Comparison of ENCODE assay signal across 8 mouse cellular contexts in genomic region chrX:169906054-169906508, GRCm38 (mm10).
DNase-seq lines count a peak whose midpoint lies in the region; ATAC-seq lines count a peak whose summit lies in the region.

No protein-coding gene starts in this region.

- H3K4me1 ChIP-seq in heart, embryonic 12.5 days (replicated peaks): peaks cover 11% of the 10 kb centered on the region
- H3K4me1 ChIP-seq in hindbrain, embryonic 14.5 days (replicated peaks; ENCODE audit: control insufficient read depth, insufficient read depth, low read length): 0 out of 2 replicates have a peak, but pooled peaks cover 4% of the 10 kb centered on the region
- peaks cover 85% of the 10 kb centered on the region for H3K4me1 ChIP-seq in midbrain, embryonic 10.5 days

- H3K9ac ChIP-seq in heart, embryonic 12.5 days: no peak overlapping the region
- H3K9ac ChIP-seq in hindbrain, embryonic 14.5 days: no peak overlapping the region

- intact Hi-C loops in left cerebral cortex, postnatal 25 days (cut with DNase I): loop anchor here (1.0 kb wide), 1 partner anchor 20 kb away; no protein-coding TSS in a partner anchor

- DNase-seq in heart, adult 9 months (ENCODE audit: low spot score in 2 of 2): no peak
- DNase-seq in ZHBTc4 (ENCODE audit: low read depth, low spot score): peak; percentile 69
- DNase-seq in hindbrain, embryonic 14.5 days (ENCODE audit: low spot score): no peak
- peak; percentile 83 for DNase-seq in midbrain, embryonic 10.5 days (ENCODE audit: low spot score)
- DNase-seq in frontal cortex, adult 2 months (ENCODE audit: extremely low spot score in 1 of 2, low spot score in 1 of 2): no peak
- DNase-seq in left cerebral cortex, postnatal 25 days (ENCODE audit: low spot score in 2 of 2): no peak
- DNase-seq in left cerebral cortex, adult 9 months (ENCODE audit: low spot score in 2 of 2): no peak

- no peaks in the 10 kb centered on the region; the same call in 1 of the 2 replicates for H3K27me3 ChIP-seq in heart, embryonic 12.5 days (replicated peaks)
- peaks cover 50% of the 10 kb centered on the region for H3K27me3 ChIP-seq in hindbrain, embryonic 14.5 days (ENCODE audit: control insufficient read depth, insufficient read depth, low read length)
- H3K27me3 ChIP-seq in midbrain, embryonic 10.5 days (ENCODE audit: low read depth, poor library complexity, severe bottlenecking): peaks cover 86% of the 10 kb centered on the region

- no peaks in the 10 kb centered on the region for H3K9me3 ChIP-seq in heart, embryonic 12.5 days (replicated peaks)
- H3K9me3 ChIP-seq in hindbrain, embryonic 14.5 days (ENCODE audit: control insufficient read depth, low read length): no peaks in the 10 kb centered on the region
- no peaks in the 10 kb centered on the region for H3K9me3 ChIP-seq in midbrain, embryonic 10.5 days (replicated peaks)

- no peak for ATAC-seq in heart, embryonic 12.5 days (ENCODE audit: insufficient number of reproducible peaks, low FRiP score)
- ATAC-seq in hindbrain, embryonic 14.5 days (ENCODE audit: low FRiP score): peak; percentile 55; the same call in 1 of the 2 replicates

- WGBS in heart, embryonic 12.5 days: 15% methylated on average over 5 of the region's 5 CpGs
- 9% methylated on average over 5 of the region's 5 CpGs for WGBS in hindbrain, embryonic 14.5 days
- WGBS in midbrain, embryonic 10.5 days: 8% methylated on average over 5 of the region's 5 CpGs

- H3K36me3 ChIP-seq in heart, embryonic 12.5 days: no peaks in the 10 kb centered on the region
- no peaks in the 10 kb centered on the region for H3K36me3 ChIP-seq in hindbrain, embryonic 14.5 days (replicated peaks; ENCODE audit: control insufficient read depth, insufficient read depth)
- no peaks in the 10 kb centered on the region for H3K36me3 ChIP-seq in midbrain, embryonic 10.5 days

- no peak overlapping the region for H3K4me3 ChIP-seq in heart, embryonic 12.5 days
- no peak overlapping the region for H3K4me3 ChIP-seq in hindbrain, embryonic 14.5 days (replicated peaks; ENCODE audit: low read length)
- H3K4me3 ChIP-seq in midbrain, embryonic 10.5 days: peak overlapping the region; percentile 23; the same call in 1 of the 2 replicates

- peak overlapping the region; percentile 40 for H3K4me2 ChIP-seq in heart, embryonic 12.5 days
- H3K4me2 ChIP-seq in hindbrain, embryonic 14.5 days (replicated peaks): no peak overlapping the region

- H3K27ac ChIP-seq in heart, embryonic 12.5 days (ENCODE audit: poor library complexity, severe bottlenecking): 0 out of 2 replicates have a peak overlapping the region, but pooled peaks have one; percentile 6
- H3K27ac ChIP-seq in hindbrain, embryonic 14.5 days: no peak overlapping the region
- peak overlapping the region; percentile 63 for H3K27ac ChIP-seq in midbrain, embryonic 10.5 days (replicated peaks)

Comparison
In these comparisons a context has a peak if more than half of its experiments do, and no peak if none do; other contexts are left out.
1. DNase-seq: peak in ZHBTc4 (single experiment) and midbrain, embryonic 10.5 days (single experiment); none in heart, adult 9 months (0 of 2), hindbrain, embryonic 14.5 days (single experiment), frontal cortex, adult 2 months (0 of 2), left cerebral cortex, postnatal 25 days (0 of 2) and left cerebral cortex, adult 9 months (0 of 2).